Mouse (Mus musculus) mouse embryonic stem cell (cell line): ENCODE data around the gene Slc1a6.

Experiments used
- in situ Hi-C, 2 experiments: fragments of 300-500 bp; cut with MboI; formaldehyde crosslinking; loops; 1 replicate in 1 of 2; 3 replicates in 1 of 2; pipeline ENCODE4 v1.14.3; 2019 to 2020; ENCODE audit warnings: low sequenced_read_pairs in 2 of 2, low pct_unique_long_range_greater_than_20kb in 1 of 2, mixed read lengths in 1 of 2; ENCODE audit not compliant: unreplicated experiment in 1 of 2

Slc1a6 gene

DNA sequence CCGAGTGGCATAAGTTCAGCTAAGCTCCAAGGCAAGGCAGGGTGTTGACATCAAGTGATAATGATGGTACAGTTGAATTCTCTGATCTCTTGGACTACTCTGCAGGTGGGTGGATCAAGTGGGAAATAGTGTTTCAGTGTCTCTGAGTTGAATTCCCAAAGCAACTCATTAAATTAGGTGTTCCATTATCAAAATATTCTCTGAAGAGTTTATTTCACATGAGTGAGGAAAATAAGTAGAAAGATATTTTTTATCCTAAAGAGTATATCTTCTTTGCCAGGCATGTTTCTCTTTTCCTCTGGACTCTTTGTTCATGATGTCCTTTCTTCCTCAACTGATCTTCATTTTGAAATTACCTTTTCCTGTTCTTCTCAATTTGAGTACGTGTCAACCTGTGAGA, 71.8 kb downstream of the Slc1a6 start, which contains the start of gene Olfr1356:
Gene Olfr1356, minus strand, starts transcription at position 101 of the 400 bp plus-strand sequence.
- in situ Hi-C loops, result no loop called here
